ENCODE assay signal across 8 mouse cellular contexts in genomic region chr14:30714799-30715617, GRCm38 (mm10). TPM values are rescaled to one million over a fixed set of nuclear protein-coding genes. Genes with fewer than 3 reads are reported as not detected.
DNase-seq lines count a peak whose midpoint lies in the region; ATAC-seq and TF ChIP-seq lines count a peak whose summit lies in the region.

Gene Sfmbt1, plus strand, starts transcription at chr14:30714849.

- H3K4me2 ChIP-seq in embryonic facial prominence, embryonic 11.5 days (ENCODE audit: low read depth, low read length), result peak within 1 kb of the TSS; percentile 92
- H3K4me2 ChIP-seq in heart, embryonic 16.5 days (ENCODE audit: low read depth, low read length), result peak within 1 kb of the TSS; percentile 97

- H3K36me3 ChIP-seq in embryonic facial prominence, embryonic 11.5 days (replicated peaks; ENCODE audit: control insufficient read depth, insufficient read depth, low read depth, low read length), result no peaks in the 10 kb centered on the region
- H3K36me3 ChIP-seq in heart, embryonic 16.5 days (ENCODE audit: control insufficient read depth, insufficient read depth), result no peaks in the 10 kb centered on the region

- in situ Hi-C loops in Patski (cut with MboI; ENCODE audit: low pct_unique_long_range_greater_than_20kb), result no loop called here

- DNase-seq in heart, adult 18-20 months, result no peak
- DNase-seq in heart, adult 11 months, result no peak
- no peak for DNase-seq in Patski (ENCODE audit: low read depth, low spot score)
- DNase-seq in embryonic facial prominence, embryonic 11.5 days (ENCODE audit: low spot score), result peak; percentile 53
- DNase-seq in layer of hippocampus, postnatal 10 days (ENCODE audit: low spot score in 2 of 2), result no peak
- DNase-seq in lung, postnatal 25 days (ENCODE audit: low spot score), result peak; percentile 14
- DNase-seq in testis, postnatal 10 days (ENCODE audit: low spot score), result peak; percentile 87

- H3K9me3 ChIP-seq in embryonic facial prominence, embryonic 11.5 days (replicated peaks; ENCODE audit: control insufficient read depth, low read length), result no peaks in the 10 kb centered on the region
- H3K9me3 ChIP-seq in heart, embryonic 16.5 days (replicated peaks; ENCODE audit: control insufficient read depth, low read length), result no peaks in the 10 kb centered on the region

- peak within 1 kb of the TSS; percentile 78 for H3K4me3 ChIP-seq in embryonic facial prominence, embryonic 11.5 days (ENCODE audit: low read depth, low read length)
- peak within 1 kb of the TSS; percentile 94 for H3K4me3 ChIP-seq in heart, embryonic 16.5 days (ENCODE audit: low read length)

- H3K9ac ChIP-seq in embryonic facial prominence, embryonic 11.5 days (replicated peaks; ENCODE audit: low read length), result peak within 1 kb of the TSS; percentile 70
- peak within 1 kb of the TSS; percentile 93 for H3K9ac ChIP-seq in heart, embryonic 16.5 days (ENCODE audit: low read length)

- POLR2A ChIA-PET in Patski (lab: Charles Lee), result no interaction called here

- H3K27me3 ChIP-seq in Patski, result no peaks in the 10 kb centered on the region
- peaks cover 6% of the 10 kb centered on the region for H3K27me3 ChIP-seq in embryonic facial prominence, embryonic 11.5 days (ENCODE audit: control insufficient read depth, insufficient read depth, low read length)
- peaks cover 4% of the 10 kb centered on the region; the same call in 1 of the 2 replicates for H3K27me3 ChIP-seq in heart, embryonic 16.5 days (ENCODE audit: control insufficient read depth, insufficient read depth, low read length)

- WGBS in embryonic facial prominence, embryonic 11.5 days, result 2% methylated on average over 76 of the region's 87 CpGs
- WGBS in heart, embryonic 16.5 days, result 2% methylated on average over 87 of the region's 87 CpGs

- TF ChIP-seq CTCF in Patski (IDR thresholded peaks at IDR 0.05), result no peak

- H3K4me1 ChIP-seq in embryonic facial prominence, embryonic 11.5 days (ENCODE audit: control insufficient read depth, insufficient read depth, low read length), result no peaks in the 10 kb centered on the region
- H3K4me1 ChIP-seq in heart, embryonic 16.5 days (ENCODE audit: control insufficient read depth, insufficient read depth, low read length), result peaks cover 4% of the 10 kb centered on the region

- peak within 1 kb of the TSS; percentile 82 for H3K27ac ChIP-seq in embryonic facial prominence, embryonic 11.5 days (replicated peaks; ENCODE audit: low read depth, low read length)
- H3K27ac ChIP-seq in heart, embryonic 16.5 days (ENCODE audit: low read length), result peak within 1 kb of the TSS; percentile 88

- ATAC-seq in Patski, result peak; percentile 34
- ATAC-seq in embryonic facial prominence, embryonic 11.5 days (replicated peaks; ENCODE audit: insufficient number of reproducible peaks, low FRiP score, low TSS enrichment, low read depth), result peak; percentile 76
- peak; percentile 50 for ATAC-seq in heart, embryonic 16.5 days (replicated peaks; ENCODE audit: extremely low read depth, insufficient read depth, low FRiP score)

- CTCF ChIA-PET in Patski (lab: Charles Lee), result no interaction called here

RNA-seq across cellular contexts. Expression of gene Sfmbt1, which starts in this region (rescaled TPM):
- total RNA-seq in heart, adult 18-20 months (2021), result 10 to 100 TPM; 12.8 to 14.3 TPM
- 14.8 TPM for polyA plus RNA-seq in Patski (2021)
- 18.5 and 20.5 TPM in 2 replicates for polyA plus RNA-seq in embryonic facial prominence, embryonic 11.5 days (2014; fragmentation: Nextera tagmentation; extraction: Ambion mirVana)
- 9.2 and 9.5 TPM in 2 replicates for polyA plus RNA-seq in heart, embryonic 16.5 days (2015; fragmentation: Nextera tagmentation; extraction: Ambion mirVana)
- 10 to 100 TPM; 22.8 to 25.2 TPM for total RNA-seq in layer of hippocampus, postnatal 10 days (2021)

Comparison
In these comparisons a context has a peak if more than half of its experiments do, and no peak if none do; other contexts are left out.
1. DNase-seq: peak in embryonic facial prominence, embryonic 11.5 days (single experiment), lung, postnatal 25 days (single experiment) and testis, postnatal 10 days (single experiment); none in heart, adult 18-20 months (0 of 2), heart, adult 11 months (single experiment), Patski (single experiment) and layer of hippocampus, postnatal 10 days (0 of 2).
2. Peak in every context shown above with its lines, with median percentiles within 50 percentile points of each other: ATAC-seq.